Mouse (Mus musculus): Measurements from ENCODE around the gene Tbxas1.

- TF ChIP-seq NELFE (IDR thresholded peaks at IDR 0.05; ENCODE audit: low read depth, low read length) (no peak), ZNF384 (IDR thresholded peaks at IDR 0.05; ENCODE audit: low read depth, low read length) (no peak), TCF12 (IDR thresholded peaks at IDR 0.05; ENCODE audit: low read depth, low read length) (no peak), POLR2A (IDR thresholded peaks at IDR 0.05; ENCODE audit: low read depth, low read length) (no peak), ETS1 (conservative IDR thresholded peaks at IDR 0.05; ENCODE audit: low read depth, low read length) (no peak), ZMIZ1 (IDR thresholded peaks at IDR 0.05; ENCODE audit: low read depth, low read length) (no peak), KAT2A (IDR thresholded peaks at IDR 0.05; ENCODE audit: insufficient replicate concordance, low read length) (no peak), EP300 (IDR thresholded peaks at IDR 0.05; ENCODE audit: low read length) (no peak), CHD2 (IDR thresholded peaks at IDR 0.05; ENCODE audit: low read length) (no peak), CTCF (conservative IDR thresholded peaks at IDR 0.05 in 1 of 2, IDR thresholded peaks at IDR 0.05 in 1 of 2; ENCODE audit: low read depth in 2 of 2, low read length in 2 of 2) (no peak), IRF4 (IDR thresholded peaks at IDR 0.05; ENCODE audit: low read depth, low read length) (no peak), MYC (IDR thresholded peaks at IDR 0.05; ENCODE audit: low read depth, low read length) (no peak), TBP (conservative IDR thresholded peaks at IDR 0.05; ENCODE audit: low read depth, low read length) (no peak), JUND (conservative IDR thresholded peaks at IDR 0.05; ENCODE audit: low read depth, low read length) (no peak)
Observed at GRCm38 (mm10) chr6:38887436-38887835, 12.2 kb downstream of the Tbxas1 start.

Measured in CH12.LX (cell line).